Mouse (Mus musculus) urinary bladder, postnatal 14 days (tissue): Measurements from ENCODE around the gene Itgb4.

Source experiments
- DNase-seq: peaks from one replicate; pipeline ENCODE4 v3.0.0; 2021; ENCODE audit warnings: low spot score

The Itgb4 gene

DNA sequence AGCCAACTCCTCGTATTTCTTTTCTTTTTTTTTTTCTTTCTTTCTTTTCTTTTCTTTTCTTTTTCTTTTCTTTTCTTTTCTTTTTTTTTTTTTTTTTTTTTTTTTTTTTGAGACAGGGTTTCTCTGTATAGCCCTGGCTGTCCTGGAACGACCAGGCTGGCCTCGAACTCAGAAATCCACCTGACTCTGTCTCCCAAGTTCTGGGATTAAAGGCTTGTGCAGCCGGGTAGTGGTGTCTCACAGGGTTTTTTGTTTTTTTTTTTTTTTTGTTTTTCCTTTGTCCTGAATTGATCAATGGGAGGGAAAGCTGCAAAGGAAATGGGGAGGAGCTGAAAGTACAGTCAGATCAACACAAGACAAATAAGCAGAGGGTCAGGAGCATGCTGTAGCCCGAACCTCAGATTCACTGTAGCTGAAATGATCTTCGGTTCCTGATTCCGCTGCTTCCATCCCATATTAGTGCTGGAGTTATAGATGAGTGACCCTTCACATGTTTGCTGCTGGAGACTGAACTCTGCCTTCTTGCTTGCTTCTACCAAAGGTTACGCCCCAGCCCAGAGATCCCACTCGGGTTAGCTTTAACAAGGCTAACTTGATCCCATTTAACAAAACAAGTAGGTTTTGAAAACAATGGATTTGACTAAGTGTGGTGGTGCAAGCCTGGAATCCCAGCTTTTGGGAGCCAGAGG, 53.8 kb downstream of the Itgb4 start:
- DNase-seq = no peak

DNA sequence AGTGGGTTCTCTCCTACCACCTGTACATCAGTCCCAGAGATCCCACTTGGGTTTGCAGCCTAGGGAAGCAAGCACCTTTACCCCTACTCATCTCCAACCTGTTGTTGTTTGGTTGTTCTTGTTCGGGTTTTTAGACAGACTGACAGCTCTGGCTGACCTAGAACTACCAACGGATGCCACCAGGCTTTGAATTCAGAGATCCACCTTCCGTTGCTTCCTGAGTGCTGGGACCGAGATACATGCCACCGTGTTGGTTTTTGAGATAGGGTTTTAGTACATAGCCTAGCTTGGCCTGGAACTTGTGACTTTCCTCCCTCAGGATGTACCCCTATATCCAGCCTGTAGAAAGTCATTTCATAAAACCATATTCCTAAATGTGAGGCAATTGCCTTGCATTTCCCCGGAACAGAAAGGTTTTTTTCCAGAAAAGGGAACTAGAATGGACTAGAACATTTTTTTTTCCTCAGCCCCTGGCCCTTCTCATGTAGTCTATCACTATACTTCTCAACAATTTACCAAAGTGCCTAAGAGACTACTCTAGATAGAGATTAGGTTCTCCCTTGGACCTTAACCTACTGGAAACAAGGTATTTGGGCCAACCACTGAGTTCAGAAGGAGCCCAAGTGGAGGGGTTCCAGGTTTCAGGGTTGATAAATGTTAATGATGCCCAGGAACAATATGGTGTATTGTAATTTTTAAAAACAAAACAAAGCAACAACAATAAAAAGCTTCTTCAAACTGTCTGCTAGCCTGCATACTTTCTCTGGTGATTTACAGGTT, 54.8 kb downstream of the Itgb4 start:
- DNase-seq = no peak

DNA sequence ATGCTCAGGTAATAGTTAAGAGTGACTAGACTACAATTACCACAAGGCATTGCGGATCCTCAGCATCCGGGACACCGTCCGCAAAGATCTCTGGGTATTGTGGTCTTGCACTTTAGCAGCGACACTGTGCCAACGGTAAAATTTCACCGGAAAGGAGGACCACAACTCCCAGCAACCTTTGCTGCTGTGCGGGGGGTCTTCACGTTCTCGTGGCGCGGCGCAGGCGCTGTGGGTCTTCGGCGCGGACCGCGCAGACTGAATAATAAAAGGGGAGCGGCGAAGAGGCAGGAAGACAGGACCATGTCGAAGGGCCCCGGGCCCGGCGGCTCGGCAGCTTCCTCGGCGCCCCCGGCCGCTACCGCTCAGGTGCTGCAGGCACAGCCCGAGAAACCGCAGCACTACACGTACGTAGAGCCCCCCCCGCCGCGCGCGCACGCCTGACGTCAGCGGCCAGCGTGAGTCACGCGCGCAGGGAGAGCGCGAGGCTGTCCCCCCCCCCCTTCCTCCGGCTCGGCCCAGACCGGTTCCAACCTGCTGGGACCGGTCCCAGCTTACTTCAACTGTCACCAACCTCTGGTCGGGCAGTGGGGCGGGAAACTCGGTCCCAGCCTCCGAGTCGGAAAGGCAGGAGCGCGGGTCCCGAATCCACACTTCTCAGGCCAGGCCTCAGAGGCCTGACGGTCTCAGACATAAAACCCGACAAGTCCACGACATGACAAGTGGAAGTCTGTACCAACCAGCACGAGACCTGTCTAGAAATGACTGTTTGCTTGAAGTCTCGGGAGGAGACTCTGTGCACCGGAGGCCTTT, 55.8 kb downstream of the Itgb4 start, which contains the start of gene Unk:
Unk (plus strand) TSS at position 235 of the 810 bp plus-strand sequence.
- peak; percentile 97 for DNase-seq

DNA sequence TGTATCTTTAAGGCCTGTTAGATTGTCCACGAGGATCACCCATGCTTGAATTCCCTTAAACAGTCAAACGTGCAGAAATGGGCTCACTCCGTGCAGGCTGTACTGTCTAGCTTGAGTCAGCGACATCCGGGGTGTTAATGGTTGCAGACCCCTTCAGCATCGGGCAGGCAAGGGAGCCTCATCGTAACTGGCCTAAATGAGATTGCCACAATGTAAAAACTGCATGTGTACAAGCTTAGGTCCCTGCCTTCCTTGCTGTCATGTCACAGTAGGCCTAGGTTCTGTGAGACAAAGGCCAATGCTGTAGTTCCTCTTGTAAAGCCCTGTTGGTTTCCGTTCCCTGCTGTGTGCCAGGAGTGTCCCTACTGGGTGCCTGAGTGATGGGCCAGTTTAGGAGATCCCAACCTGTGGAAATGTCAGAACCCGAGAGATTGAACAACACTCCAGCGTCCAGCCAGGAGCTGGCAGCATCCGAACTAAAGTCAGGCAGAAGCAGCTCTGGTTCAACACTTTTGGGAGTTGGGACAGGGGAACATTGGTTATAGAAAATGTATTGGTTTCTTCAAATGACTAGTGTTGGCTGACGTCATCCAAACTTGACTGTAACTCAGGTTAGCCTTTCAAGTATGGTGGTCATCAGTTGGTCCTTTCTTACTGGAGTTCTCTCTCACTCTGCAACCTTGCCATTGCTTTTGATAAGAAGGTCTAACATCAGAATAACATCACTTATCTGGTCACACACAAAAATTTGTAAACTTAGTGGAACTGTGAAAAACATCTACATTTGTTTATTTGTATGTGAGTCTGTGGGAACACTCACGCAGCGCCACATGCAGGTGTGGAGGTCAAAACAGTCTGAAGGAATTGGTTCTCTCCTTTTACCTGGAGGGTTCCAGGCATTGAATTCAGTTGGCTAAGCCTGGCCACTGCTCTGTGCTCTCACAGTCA, 56.7 kb downstream of the Itgb4 start:
- no peak for DNase-seq

DNA sequence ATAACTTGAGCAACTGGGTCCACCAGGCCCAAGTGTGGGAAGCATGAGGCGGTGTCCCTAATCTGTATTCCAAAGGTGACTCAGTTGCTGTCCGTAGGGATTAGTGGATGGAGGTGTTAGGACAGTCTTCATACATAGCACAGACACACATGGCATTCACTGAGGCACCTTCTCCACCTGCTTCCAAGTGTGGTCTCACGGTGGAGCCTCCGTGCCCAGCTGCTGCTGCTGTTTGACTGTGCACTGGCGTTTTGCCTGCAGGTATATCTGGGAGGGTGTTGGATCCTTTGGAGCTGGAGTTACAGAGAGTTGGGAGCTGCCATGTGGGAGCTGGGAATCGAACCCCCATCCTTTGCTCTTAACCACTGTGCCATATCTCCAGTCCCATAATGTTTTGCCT, 60.1 kb downstream of the Itgb4 start:
- DNase-seq = no peak

DNA sequence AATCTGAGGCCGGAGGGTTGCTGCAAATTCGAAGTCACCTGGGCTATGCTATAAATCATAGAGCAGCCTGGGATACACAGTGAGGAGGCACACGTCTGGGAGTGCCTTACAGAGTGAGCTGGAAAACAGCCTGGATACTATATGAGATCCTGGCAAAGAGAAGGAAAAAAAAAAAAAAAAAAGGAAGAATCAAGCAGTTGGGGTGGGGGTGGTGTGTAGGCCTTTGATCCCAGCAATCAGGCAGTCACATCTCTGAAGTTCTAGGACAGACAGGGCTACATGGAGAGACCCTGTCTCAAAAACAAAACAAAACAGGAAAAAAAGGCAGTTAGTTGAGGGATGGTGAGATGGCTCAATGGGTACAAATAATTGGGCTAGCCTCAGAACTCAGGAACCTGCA, 62.2 kb downstream of the Itgb4 start:
- DNase-seq = no peak

DNA sequence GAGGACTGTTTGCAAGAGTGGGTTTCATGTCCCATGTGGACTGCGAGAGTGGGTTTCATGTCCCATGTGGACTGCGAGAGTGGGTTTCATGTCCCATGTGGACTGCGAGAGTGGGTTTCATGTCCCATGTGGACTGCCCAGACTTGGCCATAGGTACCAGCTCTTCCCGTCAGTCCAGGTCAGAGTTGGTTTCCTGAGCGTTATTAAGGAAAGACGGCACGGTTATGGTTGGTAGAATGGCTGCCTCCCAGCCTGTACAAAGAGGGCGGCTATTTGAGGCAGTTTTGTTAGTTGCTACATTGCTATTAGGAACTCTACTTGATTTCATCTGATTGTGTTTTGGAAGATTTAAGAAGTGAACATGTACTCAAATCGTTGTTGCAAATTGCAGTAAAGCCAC, 63.3 kb downstream of the Itgb4 start:
- no peak for DNase-seq

DNA sequence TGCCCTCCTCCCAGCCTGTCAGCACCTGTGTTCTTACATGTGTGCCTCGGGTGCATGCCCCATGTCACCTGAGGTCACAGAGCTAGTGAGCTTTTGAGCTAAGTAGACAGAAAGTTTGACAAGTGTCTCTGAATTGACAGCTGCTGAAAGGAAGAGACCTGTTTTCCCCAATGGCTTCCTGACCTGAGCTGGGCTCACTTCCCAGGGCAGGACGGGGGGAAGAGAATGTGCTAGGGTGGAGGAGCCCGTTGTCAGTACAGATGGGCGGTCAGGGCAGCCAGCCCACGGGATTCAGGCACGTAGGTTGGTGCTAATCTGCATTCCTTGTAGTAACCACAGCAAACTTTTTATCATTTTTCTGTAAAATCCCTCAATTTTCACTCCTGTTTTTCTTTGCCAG, 66.1 kb downstream of the Itgb4 start:
- no peak for DNase-seq

DNA sequence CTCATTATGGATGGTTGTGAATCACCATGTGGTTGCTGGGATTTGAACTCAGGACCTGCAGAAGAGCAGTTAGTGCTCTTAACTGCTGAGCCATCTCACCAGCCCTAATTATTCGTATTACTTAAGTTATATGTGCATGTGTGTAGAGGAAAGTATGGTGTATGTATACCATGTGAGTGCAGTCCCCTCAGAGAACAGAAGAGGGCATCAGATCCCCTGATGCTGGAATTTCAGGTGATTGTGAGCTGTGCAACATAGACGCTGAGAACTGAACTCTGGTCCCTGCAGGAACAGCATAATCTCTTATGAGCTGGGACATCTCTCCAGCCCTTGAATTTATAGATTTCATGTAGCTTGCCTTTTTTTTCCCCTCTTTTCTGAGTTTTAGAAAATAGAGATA, 67.3 kb downstream of the Itgb4 start:
- DNase-seq = no peak

DNA sequence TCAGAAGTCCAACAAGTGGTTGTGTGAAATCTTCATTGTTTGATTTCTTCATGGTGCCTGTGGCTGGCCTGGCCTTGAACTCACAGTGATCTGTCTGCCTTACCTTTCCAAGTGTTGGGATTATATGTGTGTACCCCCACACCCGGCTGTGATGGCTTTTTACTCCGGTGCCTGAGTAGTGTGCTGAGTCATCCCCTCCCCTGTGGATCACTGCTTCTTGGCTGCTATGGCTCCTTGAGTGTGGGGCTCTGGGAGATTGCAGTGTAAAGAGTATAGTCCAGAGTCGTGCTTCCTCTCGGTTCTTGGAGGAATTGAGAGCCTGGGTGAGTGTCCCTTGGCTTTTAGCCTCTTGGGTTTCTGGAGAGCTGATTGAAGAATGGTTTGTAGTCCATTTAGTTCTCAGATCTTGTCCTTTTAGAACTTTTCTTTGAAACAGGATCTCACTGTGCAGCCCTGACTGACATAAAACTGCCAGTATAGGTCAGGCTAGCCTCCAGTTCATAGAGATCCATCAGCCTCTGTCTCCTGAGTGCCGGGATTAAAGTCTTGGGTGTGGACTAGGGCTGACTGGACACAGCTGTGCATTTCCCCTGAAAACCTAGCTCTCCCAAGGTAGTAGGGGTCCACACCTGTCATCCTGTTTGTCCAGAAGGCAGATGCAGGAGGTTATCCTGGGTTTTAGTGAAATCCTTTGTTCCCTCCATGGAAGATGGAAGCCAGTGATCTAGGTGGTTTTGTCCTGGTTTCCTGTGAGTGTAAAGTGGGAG, 68.0 kb downstream of the Itgb4 start:
- no peak for DNase-seq

DNA sequence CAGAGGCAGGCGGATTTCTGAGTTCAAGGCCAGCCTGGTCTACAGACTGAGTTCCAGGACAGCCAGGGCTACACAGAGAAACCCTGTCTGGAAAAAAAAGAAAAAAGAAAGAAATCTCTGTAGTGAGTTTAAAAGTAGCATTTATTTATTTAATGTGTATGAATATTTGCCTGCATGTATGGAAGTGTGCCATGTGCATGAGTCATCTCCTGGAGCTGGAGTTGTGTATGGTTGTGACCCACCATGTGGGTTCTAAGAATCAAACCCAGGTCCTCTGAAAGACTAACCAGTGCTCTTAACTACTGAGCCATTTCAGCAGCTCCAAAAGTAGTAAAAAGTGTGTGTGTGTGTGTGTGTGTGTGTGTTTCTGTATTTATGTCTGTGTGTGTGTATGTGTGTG, 68.8 kb downstream of the Itgb4 start:
- no peak for DNase-seq

DNA sequence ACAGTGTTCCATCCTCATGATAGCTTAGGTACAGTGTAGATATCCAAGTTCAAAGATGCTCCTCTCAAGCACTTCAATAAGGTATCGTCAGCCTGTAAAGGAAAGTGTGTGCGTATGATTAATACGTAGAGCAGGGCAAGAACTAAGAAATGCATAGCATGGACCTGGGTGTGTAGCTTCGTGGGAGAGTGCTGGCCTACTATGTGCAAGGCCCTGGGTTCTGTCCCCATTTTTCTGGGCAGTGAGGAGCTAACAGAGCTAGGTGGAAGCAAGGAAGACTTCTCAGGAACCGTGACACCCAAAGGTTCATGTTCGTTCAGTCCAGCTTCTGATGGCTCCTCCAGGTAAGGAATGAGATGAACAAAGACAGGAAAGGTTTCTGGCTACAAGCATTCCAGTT, 70.7 kb downstream of the Itgb4 start:
- no peak for DNase-seq

DNA sequence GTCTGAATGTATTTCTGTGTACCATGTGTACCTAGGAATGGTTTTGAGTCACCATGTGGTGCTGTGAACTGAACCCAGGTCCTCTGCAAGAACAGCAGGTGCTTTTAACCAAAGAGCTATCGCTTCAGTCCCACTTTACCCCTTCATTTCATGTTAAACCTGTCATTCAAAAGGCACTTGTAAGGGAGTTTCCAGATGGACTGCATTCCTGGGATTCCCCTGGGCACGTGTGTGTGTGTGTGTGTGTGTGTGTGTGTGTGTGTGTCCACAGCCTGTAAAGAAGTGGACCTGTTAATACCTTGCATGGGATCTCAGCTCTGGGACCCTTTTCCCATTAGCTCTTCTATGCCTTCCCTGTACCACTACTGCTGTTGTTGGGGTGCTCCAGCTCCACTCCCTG, 75.1 kb downstream of the Itgb4 start:
- DNase-seq = no peak

DNA sequence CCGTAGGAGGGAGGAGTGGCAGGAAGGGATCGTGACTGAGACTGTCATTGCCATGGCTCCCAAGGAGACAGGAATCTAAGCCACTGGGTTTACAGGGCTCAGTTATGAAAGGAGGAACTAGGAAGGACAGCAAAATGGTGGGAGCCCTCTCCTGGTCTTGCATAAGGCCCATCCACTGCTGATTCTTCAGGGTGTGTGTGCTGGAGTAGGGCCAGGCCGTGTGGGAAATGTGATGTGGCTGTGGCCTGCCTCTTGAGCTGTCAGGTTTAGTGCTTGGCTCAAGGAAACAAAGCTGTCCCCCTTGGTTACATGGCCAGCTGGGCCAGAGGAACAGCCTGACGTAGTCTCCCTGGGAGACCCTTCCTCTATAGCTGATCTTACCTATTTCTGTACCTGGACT, 75.7 kb downstream of the Itgb4 start:
- no peak for DNase-seq

DNA sequence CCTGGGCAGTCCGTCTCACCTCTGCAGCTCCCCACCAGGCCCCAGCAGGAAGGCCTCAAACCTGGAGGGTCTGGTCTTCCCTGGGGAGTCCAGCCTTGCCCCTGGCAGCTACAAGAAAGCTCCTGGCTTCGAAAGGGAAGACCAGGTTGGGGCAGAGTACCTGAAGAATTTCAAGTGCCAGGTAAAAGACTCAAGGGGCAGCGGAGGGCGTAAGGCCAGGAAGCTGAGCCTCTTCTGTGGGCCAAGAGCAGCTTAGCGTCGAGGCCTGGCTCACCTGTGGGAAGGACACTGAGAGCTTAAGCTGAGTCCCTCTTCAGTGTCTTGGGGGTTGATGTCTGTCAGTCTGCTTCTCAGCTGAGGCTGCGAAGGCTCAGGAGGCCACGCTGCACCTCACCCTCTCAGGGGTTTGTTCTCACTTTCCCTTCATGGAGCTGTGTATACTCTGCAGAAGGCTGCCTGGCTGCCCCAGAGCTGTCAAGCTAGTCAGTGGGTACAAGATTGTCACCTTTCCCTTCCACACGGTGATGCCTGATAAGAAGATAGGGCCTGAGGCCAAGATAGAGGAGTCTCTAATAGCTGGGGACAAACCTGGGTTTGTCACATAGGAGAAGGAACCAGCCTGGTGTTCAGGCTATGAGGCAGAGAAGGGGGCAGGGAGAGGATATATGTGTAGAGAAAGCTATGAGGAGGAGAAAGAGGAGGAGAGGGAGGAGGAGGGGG, 79.2 kb downstream of the Itgb4 start:
- DNase-seq = no peak

DNA sequence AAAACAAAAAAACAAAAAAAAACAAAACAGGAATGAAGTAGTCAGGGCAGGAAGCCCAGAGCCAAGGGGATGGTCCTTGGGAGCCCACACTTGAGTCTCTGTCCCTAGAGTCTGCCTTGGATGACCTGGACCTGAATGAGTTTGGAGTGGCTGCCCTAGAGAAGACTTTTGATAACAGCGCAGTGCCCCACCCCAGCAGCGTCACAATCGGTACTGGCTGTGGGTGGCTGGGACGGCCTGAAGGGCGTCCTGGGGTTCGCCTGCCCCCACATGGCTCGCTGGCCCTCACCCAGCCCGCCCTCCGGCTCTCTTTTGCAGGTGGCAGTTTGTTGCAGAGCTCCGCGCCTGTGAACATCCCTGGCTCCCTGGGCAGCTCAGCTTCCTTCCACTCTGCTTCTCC, 81.4 kb downstream of the Itgb4 start:
- DNase-seq = no peak

DNA sequence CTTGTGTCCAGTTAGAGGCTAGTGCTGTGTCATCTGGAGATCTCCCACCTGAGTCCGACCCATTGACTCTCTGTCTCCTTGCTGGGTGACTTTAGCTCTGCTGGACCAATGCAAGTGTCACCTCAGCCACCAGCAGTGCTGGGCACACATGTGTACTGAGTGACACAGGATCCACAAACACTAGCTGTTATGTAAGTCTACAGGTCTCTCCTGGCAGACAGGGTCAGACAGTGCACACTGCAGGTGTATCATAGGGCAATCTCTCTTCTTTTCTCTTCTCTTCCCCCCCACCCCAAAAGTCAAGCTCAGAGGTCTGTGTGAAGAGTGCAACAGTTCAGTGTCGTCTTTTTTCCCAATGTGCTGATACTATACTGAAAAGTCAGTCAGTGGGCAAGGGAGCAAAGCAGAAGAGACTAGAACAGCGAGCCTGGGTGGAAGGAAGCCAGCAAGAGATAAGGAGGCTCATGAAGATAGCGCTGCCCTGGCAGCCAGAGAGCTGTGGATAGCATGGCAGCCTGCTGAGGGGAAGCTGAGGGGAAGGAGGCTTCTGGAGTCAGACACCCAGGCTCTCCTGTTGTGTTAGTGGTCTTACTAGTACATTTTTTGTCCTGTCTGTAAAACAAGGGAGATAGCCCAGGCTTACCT, 82.8 kb downstream of the Itgb4 start:
- no peak for DNase-seq
